Mouse (Mus musculus): Measurements from ENCODE around the gene Slc30a4.
A peak's percentile ranks its signal among the peaks of the same experiment; 100 is the strongest.

Gene Slc30a4

DNA sequence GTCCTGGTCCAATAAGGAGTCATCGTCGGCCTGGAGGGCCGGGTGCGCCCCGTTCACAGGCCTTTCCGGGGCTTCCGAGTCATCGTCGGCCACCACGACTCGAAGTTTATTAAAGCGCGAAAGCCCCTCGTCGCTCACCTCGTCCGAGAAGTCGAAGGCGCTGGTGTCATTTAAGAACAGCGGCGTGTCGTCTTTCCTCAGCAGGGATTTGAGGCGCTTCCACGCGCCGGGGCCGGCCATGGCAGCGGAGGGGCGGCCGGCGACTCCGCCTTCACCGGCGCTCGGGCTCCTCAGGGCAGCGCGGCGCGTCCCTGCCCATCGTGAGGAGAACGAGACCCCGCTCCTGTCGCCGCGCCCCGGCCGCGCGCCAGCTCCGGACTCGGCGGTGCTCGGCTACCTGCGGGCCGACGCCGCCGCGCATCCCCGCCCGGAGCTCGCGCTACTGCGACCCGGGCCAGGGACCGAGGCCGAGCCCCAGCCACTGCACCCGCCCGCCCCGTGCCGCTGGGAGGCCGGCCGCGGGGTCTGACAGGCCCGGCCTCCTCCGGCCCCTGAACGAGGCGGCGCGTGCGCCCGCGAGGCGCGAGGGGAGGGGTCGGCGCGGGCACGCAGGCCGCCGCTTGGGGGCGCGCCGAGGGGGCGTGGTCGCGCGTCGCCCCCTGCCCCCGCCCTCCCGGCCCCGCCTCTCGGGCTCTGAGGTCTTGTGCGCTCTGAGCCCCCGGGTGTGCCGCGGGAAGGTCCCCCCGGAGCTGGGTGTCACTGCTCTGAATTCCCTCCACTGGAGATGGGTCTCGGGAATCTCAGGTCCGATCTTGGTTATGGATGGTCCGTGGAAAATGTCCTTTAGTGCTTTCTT is at the start of gene Slc30a4:
TSS of gene Slc30a4 (minus strand) at position 483 of the 856 bp plus-strand sequence.
- peak; percentile 48 for DNase-seq (ENCODE audit: low read depth, low spot score)

DNA sequence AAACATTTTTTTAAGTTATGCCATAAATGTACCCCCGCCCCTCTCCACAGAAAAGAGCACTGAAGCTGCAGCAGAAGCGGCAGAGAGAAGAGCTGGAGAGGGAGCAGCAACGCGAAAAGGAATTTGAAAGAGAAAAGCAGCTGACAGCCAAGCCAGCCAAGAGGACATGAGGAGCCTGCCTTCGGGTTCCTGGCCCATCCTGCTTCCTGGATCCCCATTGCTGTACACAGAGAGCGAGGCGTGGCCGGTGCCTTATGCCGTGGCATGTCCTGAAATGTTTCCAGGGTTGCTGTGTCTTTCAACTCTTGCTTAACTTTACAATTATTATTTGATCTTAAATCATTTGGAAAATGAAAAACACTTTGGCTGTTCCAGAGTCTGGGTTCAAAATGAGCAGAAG is 44.0 kb upstream of the Slc30a4 start:
- DNase-seq (ENCODE audit: low read depth, low spot score), result no peak

DNA sequence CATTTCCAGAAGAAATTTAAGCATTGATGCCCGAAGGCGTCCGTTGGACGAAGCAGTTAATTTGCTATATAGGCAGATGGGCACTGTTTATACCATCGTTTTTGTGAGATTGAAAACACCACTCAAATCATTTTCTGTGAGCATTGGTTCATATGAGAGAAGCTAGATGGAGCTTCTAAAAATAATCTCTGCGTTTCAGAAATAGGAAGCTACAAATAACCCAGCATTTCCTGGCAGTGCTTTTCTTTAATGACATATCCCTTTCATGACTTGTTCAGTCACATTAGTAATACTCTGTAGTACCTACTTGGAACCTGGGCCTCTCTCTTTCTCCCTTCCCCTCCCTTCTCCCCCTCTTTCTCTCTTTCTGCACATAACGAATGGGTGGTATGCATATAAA is 36.6 kb upstream of the Slc30a4 start:
- no peak for DNase-seq (ENCODE audit: low read depth, low spot score)

DNA sequence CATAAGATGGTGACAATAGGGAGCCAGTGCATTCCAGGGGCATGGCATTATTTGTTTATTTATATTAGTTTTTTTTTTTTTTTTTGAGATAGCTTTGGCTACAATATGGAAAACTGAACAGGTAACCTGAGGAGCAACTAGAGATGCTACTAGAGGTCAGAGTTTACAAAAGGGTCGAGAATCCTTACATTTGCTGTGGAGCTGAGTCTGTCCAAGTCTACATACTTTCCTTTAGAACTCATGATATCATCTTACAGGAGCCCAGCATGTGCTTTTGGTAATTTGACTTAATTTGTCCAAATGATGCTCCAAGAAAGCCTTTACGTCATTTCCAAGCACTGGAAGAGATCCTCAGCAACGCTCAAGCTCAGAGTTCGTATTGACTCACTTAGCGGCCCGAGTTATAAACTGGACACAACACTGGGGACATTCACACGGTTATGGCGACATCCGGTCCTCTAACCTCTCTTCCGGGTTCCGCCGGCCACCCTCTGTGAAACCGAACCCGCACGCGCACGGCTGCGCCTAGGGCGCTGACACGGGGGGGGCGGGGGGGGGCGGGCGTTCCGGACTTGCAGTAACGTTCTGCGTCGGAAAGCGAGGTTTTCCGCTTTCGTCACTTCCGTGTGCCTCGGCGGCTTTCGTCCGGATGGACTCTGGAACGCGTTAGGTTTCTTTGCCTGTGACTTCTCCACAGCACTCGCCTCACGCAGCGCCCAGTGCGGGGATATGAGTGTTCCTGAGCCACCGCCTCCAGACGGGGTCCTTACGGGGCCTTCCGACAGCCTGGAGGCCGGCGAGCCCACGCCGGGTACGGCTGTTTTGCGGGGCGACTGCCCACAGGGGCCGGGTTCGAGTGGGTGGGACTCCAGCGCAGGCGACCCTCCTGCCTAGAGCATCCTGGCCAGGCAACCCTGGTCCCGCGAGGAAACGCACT is 35.7 kb upstream of the Slc30a4 start, which contains the start of gene Bloc1s6:
TSS of gene Bloc1s6 (plus strand) at position 610 of the 937 bp plus-strand sequence.
- DNase-seq (ENCODE audit: low read depth, low spot score), result peak; percentile 93

DNA sequence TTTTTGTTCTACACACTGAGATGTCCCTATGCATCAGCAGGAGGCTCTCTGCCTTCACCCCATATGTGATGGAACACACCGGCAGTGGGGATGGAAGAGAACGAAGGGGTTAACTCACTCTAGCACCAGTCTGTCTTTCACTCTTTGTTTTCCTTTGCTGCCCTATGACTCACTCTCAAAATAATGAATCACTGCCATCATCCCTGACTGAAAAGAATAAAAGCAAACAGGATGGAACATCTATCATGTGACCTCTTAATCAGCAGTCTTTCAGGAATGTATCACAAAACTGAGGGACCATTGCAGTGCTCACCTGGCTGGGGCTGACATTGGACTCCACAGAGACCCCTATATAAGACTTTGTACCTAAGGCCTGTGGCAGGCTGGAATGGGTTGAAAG is 29.0 kb upstream of the Slc30a4 start:
- DNase-seq (ENCODE audit: low read depth, low spot score), result no peak

DNA sequence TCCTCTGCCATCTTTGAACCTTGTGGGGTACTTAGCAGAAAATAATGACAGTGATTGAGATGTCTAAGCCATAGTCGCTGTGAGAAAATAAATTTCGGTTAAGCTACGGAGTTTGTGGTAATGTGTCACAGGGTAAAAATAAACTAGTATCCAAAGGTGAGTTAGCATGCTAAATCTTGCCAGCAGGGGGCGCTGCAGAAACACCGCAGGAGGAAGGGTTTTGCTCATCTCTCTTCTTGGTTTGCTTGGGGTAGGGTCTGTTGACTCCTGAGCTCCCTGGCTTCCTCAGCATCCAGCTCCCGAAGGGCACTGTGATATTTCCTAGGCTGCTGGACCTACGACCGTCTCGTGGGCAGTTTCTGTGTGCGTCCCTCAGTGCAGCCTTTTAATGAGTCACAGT is 23.1 kb upstream of the Slc30a4 start:
- peak; percentile 40 for DNase-seq (ENCODE audit: low read depth, low spot score)

DNA sequence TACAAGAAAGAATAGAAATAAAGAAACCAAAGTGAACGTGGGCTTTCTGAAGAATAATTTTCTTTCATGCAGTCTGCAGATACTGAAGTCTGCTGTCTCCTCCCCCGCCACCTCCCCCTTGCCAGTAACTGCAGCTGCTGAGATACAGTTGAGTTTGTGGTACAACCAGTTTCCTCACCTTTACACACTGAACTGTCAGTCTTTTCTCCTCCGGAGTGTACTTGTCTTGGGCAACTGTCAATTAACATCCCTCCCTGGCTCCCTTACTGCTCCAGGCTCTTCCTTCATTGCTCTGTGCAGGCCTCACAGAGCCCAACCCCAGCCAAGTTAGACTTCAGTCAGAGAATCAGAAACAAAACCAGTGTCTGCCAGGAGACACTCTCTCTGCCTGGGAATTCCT is 18.1 kb upstream of the Slc30a4 start:
- DNase-seq (ENCODE audit: low read depth, low spot score), result no peak

DNA sequence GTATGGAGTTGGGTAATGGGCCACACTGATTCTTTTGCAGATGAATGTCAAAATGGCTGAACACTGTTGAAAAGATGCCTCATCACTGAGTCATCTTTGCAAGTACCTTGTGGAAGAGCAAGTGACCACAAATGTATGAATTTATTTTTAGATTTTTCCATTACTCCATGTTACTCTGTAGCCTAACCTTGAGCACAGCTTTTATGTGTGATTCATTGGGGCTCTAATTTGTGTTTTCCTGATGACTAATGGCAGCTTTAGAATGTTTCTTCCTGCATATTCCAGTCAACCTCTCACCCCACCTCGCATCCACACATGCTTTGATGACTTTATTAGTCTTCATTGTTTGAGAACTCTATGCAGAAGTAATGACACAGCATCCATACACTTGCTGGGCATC is 16.8 kb upstream of the Slc30a4 start:
- no peak for DNase-seq (ENCODE audit: low read depth, low spot score)

DNA sequence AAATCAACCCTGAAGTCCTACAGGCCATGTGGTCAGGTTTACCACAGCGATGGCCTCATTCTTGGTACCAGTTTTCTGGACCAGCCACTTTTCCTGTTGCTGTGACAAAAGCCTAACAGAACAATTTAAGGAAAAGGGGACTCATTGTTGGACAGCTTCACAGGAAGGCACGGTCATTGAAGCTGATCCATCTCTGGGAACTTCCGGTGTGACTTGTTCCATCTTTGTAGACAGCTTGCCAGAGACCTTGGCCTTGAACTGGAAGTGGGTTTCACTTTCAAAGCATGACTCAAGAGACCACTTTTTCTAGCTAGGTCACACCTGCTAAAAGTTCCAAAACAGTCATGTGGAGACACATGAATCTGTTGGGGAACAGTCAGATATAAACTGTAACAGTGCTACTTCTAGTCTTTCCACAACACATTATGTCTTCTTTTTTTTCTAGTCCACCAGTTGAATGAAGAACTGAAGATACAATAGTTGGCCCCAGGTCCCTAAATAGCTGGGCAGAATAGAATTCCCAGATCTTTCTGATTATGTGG is 13.9 kb upstream of the Slc30a4 start:
- no peak for DNase-seq (ENCODE audit: low read depth, low spot score)

DNA sequence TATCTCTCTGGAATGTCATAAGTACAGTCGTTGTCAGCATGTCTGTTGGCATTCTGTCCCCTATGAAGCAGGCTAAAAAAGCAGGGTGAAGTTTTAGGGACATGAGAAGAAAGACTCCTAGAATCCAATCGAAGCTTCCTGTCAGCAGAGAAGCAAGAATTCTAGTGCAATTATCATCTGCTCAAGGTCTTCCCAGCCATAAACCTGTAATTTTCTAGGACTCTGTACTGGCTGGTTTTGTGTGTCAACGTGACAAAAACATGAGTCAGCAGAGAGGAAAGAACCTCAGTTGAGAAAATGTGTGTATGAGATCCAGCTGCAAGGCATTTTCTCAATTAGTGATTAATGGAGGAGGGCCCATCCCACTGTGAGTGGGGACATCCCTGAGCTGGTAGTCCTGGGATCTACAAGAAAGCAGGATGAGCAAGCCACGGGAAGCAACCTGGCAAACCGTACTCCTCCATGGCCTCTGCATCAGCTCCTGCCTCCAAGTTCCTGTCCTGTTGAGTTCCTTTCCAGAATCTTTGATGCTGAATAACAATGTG is 12.8 kb upstream of the Slc30a4 start:
- no peak for DNase-seq (ENCODE audit: low read depth, low spot score)

DNA sequence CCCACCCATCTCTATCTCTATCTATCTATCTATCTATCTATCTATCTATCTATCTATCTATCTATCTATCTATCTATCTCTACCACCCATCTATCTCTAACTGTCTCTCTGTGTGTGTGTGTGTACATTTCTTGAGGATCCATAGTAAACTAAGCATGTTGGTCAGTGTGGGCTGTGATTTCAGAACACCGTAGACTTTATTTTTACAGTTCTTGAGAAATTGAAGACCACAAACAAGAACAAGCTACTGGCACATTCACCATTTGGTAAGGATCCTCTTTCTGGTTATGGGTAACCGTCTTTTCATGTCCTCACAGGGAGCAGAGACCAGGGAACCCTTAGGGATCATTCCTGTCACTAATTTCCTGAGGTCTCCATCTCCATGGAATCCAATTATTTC is 10.4 kb upstream of the Slc30a4 start:
- no peak for DNase-seq (ENCODE audit: low read depth, low spot score)

DNA sequence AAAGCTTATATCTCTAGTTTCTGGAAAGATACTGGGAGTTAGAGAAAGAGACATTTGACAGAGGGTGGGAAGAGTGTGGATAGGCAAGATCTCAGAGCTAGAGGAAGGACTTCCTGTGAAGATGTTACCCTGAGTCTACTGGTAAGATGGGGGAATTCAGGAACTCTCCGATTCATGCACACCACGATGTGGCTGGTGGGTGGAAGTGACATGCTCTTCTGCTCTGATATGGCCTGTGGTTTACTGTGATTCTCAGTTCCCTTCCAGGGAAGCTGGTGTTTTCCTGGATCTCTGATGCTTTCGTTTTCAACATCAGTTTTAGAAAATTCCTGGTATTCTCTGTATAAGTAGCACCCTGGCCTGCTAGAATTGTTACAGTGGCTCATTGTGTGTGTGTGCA is 9.4 kb upstream of the Slc30a4 start:
- no peak for DNase-seq (ENCODE audit: low read depth, low spot score)

DNA sequence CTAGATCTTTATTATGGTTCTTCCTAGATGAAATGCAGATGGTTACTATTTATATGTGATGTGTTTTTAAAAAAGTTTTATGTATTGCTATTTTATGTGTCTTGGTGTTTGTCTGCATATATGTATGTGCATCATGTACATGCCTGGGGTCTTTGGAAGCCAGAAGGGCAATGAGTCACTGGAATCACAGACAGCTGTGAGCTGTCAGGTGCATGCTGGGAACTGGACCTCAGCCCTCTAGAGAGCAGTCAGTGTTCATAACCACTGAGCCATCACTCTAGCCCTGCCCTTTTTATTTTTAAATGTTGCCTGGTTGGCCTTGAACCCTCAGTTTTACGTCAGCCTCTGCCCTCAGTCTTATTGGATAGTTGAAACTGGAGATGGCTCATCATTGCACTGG is 6.7 kb upstream of the Slc30a4 start:
- DNase-seq (ENCODE audit: low read depth, low spot score), result no peak

DNA sequence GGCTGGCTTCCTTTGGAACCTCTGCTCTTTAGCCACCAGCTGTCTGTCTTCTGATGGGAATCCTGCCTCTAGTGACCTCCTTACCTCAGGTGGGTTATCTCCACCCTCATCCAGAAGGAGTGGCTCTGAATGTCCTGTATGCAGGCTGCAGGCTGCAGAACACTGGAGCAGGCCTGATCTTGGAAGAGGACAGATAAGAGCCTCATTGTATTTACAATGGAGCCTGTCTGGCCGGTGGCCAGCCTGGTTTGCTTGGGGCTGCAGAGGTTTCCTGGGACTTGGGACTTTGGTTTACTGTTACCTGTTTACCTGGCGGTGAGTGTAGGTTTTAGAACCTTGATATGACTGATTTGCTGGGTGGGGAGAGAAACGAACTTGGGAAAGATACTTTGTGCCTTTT is 5.6 kb upstream of the Slc30a4 start:
- DNase-seq (ENCODE audit: low read depth, low spot score), result no peak

DNA sequence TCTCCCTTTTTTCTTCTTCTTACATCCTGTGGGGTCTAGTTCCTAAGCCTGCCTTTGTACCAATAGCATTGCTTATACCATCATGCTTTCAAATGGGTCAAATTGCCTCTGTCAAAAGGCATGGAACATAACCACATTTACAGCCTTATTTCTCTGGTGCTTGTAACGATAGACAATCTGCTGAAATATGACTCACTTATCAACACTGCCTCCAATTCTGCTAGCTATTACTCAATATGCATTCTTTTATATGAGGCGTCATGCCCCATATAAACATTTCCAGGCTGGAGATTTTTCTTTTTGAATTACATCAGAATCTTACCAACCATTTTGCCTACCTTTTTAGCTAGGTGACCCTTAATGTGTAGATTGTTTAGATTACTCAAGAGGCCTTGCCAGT is 2.1 kb upstream of the Slc30a4 start:
- DNase-seq (ENCODE audit: low read depth, low spot score), result no peak

DNA sequence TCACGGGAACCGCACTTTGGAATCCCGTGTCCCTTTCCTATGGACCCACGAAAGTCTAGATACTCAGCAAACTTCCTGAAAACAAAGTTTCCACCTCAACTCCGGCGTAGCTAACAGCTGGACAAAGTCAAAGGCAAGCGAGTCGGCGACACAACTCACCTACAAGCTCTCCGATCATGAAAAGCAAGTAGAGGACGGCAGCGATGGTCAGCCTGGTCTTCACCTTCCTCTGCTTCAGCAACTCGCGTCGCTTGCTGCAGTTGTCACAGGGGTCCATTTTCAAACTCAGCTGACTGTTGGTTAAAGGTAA is 637 bp downstream of the Slc30a4 start:
- no peak for DNase-seq (ENCODE audit: low read depth, low spot score)

DNA sequence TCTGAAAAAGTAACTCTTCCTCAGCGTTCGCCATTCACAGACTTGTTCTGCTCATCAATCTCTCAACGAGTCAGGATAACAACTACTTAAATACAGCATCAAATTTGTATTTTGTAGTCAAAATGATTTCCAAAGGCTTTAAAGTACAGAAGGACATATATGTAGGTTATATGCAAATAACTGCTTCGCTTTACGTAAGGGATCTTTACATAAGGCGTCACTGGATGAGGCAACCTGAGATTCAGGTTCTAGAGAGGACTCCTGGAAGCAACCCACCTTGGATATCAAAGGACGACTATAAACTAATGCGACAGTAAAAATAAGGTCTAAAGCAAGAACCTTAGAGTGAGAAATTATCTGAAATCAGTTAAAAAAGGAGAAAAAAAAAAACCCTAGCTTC is 1.5 kb downstream of the Slc30a4 start:
- DNase-seq (ENCODE audit: low read depth, low spot score), result no peak

DNA sequence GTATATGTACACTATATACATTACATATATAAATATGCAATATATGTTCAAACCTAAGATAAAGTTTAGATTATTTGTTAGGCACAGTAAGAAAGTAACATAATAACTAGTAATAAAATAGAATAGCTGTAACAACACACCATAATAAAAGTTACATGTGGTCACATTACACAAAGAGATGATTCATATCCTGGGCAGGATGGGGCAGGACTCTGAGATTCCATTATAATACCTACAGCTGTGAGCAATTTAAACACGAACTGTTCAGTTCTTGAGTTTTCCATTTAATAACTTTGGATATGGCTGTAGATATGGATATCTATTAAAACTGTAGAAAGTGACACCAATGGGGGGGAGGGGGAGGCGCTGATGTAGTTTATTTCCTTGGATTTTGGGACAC is 4.9 kb downstream of the Slc30a4 start:
- no peak for DNase-seq (ENCODE audit: low read depth, low spot score)

DNA sequence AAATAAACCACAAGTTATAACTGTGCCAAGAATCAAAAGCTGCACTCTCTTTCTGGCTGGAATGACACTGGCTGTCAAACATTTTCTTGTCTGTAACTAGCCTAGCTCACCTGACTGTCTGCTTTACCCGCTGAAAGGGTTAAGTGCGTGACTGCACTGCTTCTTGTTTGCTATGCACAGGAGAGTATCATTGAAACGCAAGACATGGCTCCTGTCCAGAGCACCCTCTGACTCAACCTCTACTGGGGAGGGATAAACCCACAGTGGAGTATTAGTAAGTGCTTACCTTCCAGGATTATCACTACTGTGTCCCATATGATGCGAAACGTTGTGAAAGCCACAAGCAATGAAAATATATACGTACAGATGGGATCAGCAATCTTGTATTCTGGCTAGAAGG is 15.8 kb downstream of the Slc30a4 start:
- DNase-seq (ENCODE audit: low read depth, low spot score), result no peak

DNA sequence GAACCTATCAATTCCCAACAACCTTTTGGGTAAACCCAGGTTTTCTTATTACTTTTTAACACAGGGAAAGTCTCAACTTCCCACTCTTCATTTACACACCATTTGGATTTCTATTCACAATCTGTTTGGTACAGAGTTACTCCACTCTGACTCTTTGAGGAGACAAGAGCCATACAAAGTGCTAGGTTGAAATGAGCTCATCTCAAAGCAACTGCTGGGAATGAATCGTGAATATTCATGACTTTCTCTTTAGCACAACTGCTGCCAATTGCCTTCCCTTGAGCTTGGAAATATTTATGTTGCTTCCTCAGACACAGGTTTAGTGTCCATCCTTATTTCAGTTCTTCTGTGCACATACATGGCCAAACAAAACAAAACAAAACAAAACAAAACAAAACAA is 18.8 kb downstream of the Slc30a4 start:
- no peak for DNase-seq (ENCODE audit: low read depth, low spot score)

DNA sequence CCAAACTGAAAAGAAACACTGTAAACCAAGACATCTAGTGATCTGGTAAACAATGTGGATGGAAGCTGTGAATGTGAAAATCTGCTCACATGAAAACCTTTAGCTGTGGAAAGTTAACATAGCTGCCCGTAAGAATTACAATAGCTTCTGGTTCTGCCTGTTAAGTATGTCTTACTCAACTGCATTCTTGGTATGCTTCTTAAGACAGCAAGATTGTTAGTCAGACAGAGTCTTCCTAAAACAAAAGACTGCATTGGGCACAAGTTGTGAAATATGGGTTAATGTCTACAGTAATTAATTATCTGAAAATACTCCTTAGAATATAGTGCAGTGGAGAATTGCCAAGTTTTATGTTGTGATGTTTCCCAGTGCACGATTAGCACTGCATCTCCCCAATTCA is 19.9 kb downstream of the Slc30a4 start:
- DNase-seq (ENCODE audit: low read depth, low spot score), result no peak

All from ES-CJ7 (cell line).